Mouse (Mus musculus): ENCODE data around the gene Haus5. TPM values are rescaled to one million over a fixed set of nuclear protein-coding genes. Genes with fewer than 3 reads are reported as not detected.

Gene Haus5
- 4.7 and 7.0 TPM in 2 replicates for polyA plus RNA-seq (2012; rRNA removed; ENCODE audit: low replicate concordance)

GRCm38 (mm10) chr7:30664529-30665200 lies at the start of gene Haus5:
Haus5 (minus strand) TSS chr7:30664994.

GRCm38 (mm10) chr7:30711942-30712341 lies 47.1 kb upstream of the Haus5 start, which contains the start of gene Atp4a:
Atp4a (plus strand) TSS chr7:30712209.

GRCm38 (mm10) chr7:30698589-30698988 lies 33.8 kb upstream of the Haus5 start, which contains the start of gene 2200002J24Rik:
2200002J24Rik (plus strand) TSS chr7:30698926.

GRCm38 (mm10) chr7:30671480-30671879 lies 6.7 kb upstream of the Haus5 start, which contains the start of gene Pmis2:
Pmis2 (minus strand) TSS chr7:30671605.

GRCm38 (mm10) chr7:30649591-30650540 lies 14.9 kb downstream of the Haus5 start, which contains the start of gene Rbm42:
Rbm42 (minus strand) TSS chr7:30650317.

GRCm38 (mm10) chr7:30635752-30636151 lies 29.0 kb downstream of the Haus5 start, which contains the start of gene Etv2:
Etv2 (minus strand) TSS chr7:30635852.

GRCm38 (mm10) chr7:30625530-30626384 lies 39.0 kb downstream of the Haus5 start, which contains the start of gene Cox6b1:
Cox6b1 (minus strand) TSS chr7:30626151.

GRCm38 (mm10) chr7:30612654-30613402 lies 52.0 kb downstream of the Haus5 start, which contains the start of gene Upk1a:
Upk1a (minus strand) TSS chr7:30612847.

Other genes starting within 250 kb of the Haus5 start
- 11.5 and 53.7 TPM in 2 replicates for gene Hcst, start 245.1 kb downstream of the Haus5 start, polyA plus RNA-seq (2012; rRNA removed; ENCODE audit: low replicate concordance)
- gene Nfkbid, start 243.3 kb downstream of the Haus5 start, polyA plus RNA-seq (2012; rRNA removed; ENCODE audit: low replicate concordance): 5.3 and 8.6 TPM in 2 replicates
- 24.5 and 168 TPM in 2 replicates for gene Aplp1, start 219.5 kb downstream of the Haus5 start, polyA plus RNA-seq (2012; rRNA removed; ENCODE audit: low replicate concordance)
- gene Kirrel2, start 207.3 kb downstream of the Haus5 start, polyA plus RNA-seq (2012; rRNA removed; ENCODE audit: low replicate concordance): 0.39 TPM in 1 of 2 replicates, not detected in the other
- gene Nphs1, start 206.7 kb downstream of the Haus5 start, polyA plus RNA-seq (2012; rRNA removed; ENCODE audit: low replicate concordance): 2.5 TPM in 1 of 2 replicates, not detected in the other
- gene Prodh2, start 171.4 kb downstream of the Haus5 start, polyA plus RNA-seq (2012; rRNA removed; ENCODE audit: low replicate concordance): 2.3 and 37.6 TPM in 2 replicates
- gene Arhgap33, start 129.9 kb downstream of the Haus5 start, polyA plus RNA-seq (2012; rRNA removed; ENCODE audit: low replicate concordance): 10.8 and 15.1 TPM in 2 replicates
- gene Hspb6, start 112.8 kb downstream of the Haus5 start, polyA plus RNA-seq (2012; rRNA removed; ENCODE audit: low replicate concordance): 56.3 and 114 TPM in 2 replicates
- 3.6 and 5.5 TPM in 2 replicates for gene Proser3, start 112.7 kb downstream of the Haus5 start, polyA plus RNA-seq (2012; rRNA removed; ENCODE audit: low replicate concordance)
- gene Lin37, start 105.2 kb downstream of the Haus5 start, polyA plus RNA-seq (2012; rRNA removed; ENCODE audit: low replicate concordance): 28.6 and 40.9 TPM in 2 replicates
- gene U2af1l4, start 101.7 kb downstream of the Haus5 start, polyA plus RNA-seq (2012; rRNA removed; ENCODE audit: low replicate concordance): 56.6 and 64.2 TPM in 2 replicates
- gene Gm49396, start 101.7 kb downstream of the Haus5 start, polyA plus RNA-seq (2012; rRNA removed; ENCODE audit: low replicate concordance): 0.55 and 1.2 TPM in 2 replicates
- gene Psenen, start 101.4 kb downstream of the Haus5 start, polyA plus RNA-seq (2012; rRNA removed; ENCODE audit: low replicate concordance): 105 and 155 TPM in 2 replicates
- 12.6 and 14.4 TPM in 2 replicates for gene Igflr1, start 99.6 kb downstream of the Haus5 start, polyA plus RNA-seq (2012; rRNA removed; ENCODE audit: low replicate concordance)
- gene Kmt2b, start 76.3 kb downstream of the Haus5 start, polyA plus RNA-seq (2012; rRNA removed; ENCODE audit: low replicate concordance): 31.9 and 38.5 TPM in 2 replicates
- gene Zbtb32, start 66.1 kb downstream of the Haus5 start, polyA plus RNA-seq (2012; rRNA removed; ENCODE audit: low replicate concordance): 2.3 and 3.2 TPM in 2 replicates
- gene Upk1a, start 52.1 kb downstream of the Haus5 start, polyA plus RNA-seq (2012; rRNA removed; ENCODE audit: low replicate concordance): 1.1 and 3.8 TPM in 2 replicates
- 382 and 584 TPM in 2 replicates for gene Cox6b1, start 38.8 kb downstream of the Haus5 start, polyA plus RNA-seq (2012; rRNA removed; ENCODE audit: low replicate concordance)
- gene Etv2, start 29.1 kb downstream of the Haus5 start, polyA plus RNA-seq (2012; rRNA removed; ENCODE audit: low replicate concordance): not detected in 2 replicates
- 73.7 and 104 TPM in 2 replicates for gene Rbm42, start 14.7 kb downstream of the Haus5 start, polyA plus RNA-seq (2012; rRNA removed; ENCODE audit: low replicate concordance)
- not detected in 2 replicates for gene Pmis2, start 6.6 kb upstream of the Haus5 start, polyA plus RNA-seq (2012; rRNA removed; ENCODE audit: low replicate concordance)
- 10.2 and 19.1 TPM in 2 replicates for gene 2200002J24Rik, start 33.9 kb upstream of the Haus5 start, polyA plus RNA-seq (2012; rRNA removed; ENCODE audit: low replicate concordance)
- gene Atp4a, start 47.2 kb upstream of the Haus5 start, polyA plus RNA-seq (2012; rRNA removed; ENCODE audit: low replicate concordance): 0.88 and 2.5 TPM in 2 replicates
- gene Tmem147, start 64.5 kb upstream of the Haus5 start, polyA plus RNA-seq (2012; rRNA removed; ENCODE audit: low replicate concordance): 237 and 269 TPM in 2 replicates
- gene Gapdhs, start 78.7 kb upstream of the Haus5 start, polyA plus RNA-seq (2012; rRNA removed; ENCODE audit: low replicate concordance): not detected in 2 replicates
- 0.18 and 0.44 TPM in 2 replicates for gene Sbsn, start 86.5 kb upstream of the Haus5 start, polyA plus RNA-seq (2012; rRNA removed; ENCODE audit: low replicate concordance)
- 1.8 and 2.2 TPM in 2 replicates for gene Dmkn, start 98.8 kb upstream of the Haus5 start, polyA plus RNA-seq (2012; rRNA removed; ENCODE audit: low replicate concordance)
- not detected in 2 replicates for gene Krtdap, start 122.9 kb upstream of the Haus5 start, polyA plus RNA-seq (2012; rRNA removed; ENCODE audit: low replicate concordance)
- gene Ffar2, start 158.8 kb upstream of the Haus5 start, polyA plus RNA-seq (2012; rRNA removed; ENCODE audit: low replicate concordance): 13.3 and 15.3 TPM in 2 replicates
- gene Ffar3, start 191.2 kb upstream of the Haus5 start, polyA plus RNA-seq (2012; rRNA removed; ENCODE audit: low replicate concordance): 1.8 and 1.9 TPM in 2 replicates
- 0.26 and 0.87 TPM in 2 replicates for gene Ffar1, start 196.6 kb upstream of the Haus5 start, polyA plus RNA-seq (2012; rRNA removed; ENCODE audit: low replicate concordance)
- 0.71 and 3.5 TPM in 2 replicates for gene Cd22, start 215.3 kb upstream of the Haus5 start, polyA plus RNA-seq (2012; rRNA removed; ENCODE audit: low replicate concordance)
- gene Mag, start 249.9 kb upstream of the Haus5 start, polyA plus RNA-seq (2012; rRNA removed; ENCODE audit: low replicate concordance): 0.37 and 0.68 TPM in 2 replicates

All from duodenum, adult 2 months (tissue).